Mouse (Mus musculus): ENCODE measurements at regions not wholly inside any gene's neighbourhood (a gene's known extent, or its start where the extent isn't known, plus 50 kb on each side); places are given as distances from the start of the nearest gene placed in this dataset.

DNA sequence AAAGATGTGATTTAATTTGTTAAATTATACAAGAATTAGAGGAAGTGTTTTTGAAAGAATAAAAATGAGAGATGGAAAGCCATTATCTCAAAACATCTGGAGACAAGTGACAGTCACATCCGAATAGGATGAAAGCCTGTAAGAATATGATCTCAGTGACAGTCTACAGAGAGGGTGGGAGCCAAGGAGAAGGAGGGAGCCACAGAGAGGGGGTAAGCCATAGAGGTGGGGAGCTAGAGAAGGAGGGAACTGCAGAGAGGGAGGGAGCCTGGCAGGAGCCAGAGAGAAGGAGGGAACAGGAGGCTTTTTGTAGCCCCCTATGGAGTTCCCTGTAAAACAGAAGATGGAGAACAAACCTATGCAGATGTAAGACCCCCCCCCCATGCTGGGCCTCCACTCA lies 438.4 kb downstream of the Atp23 start:
- DNase-seq (ENCODE audit: low spot score) (no peak), ATAC-seq (ENCODE audit: insufficient read depth, low read depth) (no peak)
- H3K36me3 ChIP-seq (replicated peaks; ENCODE audit: control insufficient read depth, insufficient read depth, low read length): no peaks in the 10 kb centered on the region
- H3K4me2 ChIP-seq (ENCODE audit: low read depth, low read length): no peak overlapping the region
- no peak overlapping the region for H3K9ac ChIP-seq (replicated peaks; ENCODE audit: low read depth, low read length)
- TF ChIP-seq EP300 (IDR thresholded peaks at IDR 0.05; ENCODE audit: low read depth) (no peak), CTCF (IDR thresholded peaks at IDR 0.05; ENCODE audit: low read depth) (no peak)
- H3K9me3 ChIP-seq (replicated peaks; ENCODE audit: control insufficient read depth, low read length): 0 out of 2 replicates have a peak, but pooled peaks cover 3% of the 10 kb centered on the region
- H3K27me3 ChIP-seq (ENCODE audit: control insufficient read depth, insufficient read depth, low read length): no peaks in the 10 kb centered on the region
- no peak overlapping the region for H3K4me3 ChIP-seq (ENCODE audit: low read depth, low read length)
- no peak overlapping the region for H3K27ac ChIP-seq (ENCODE audit: low read depth)
- no peaks in the 10 kb centered on the region for H3K4me1 ChIP-seq (ENCODE audit: control insufficient read depth, insufficient read depth)
- 84% methylated on average over 1 of the region's 1 CpGs for WGBS

DNA sequence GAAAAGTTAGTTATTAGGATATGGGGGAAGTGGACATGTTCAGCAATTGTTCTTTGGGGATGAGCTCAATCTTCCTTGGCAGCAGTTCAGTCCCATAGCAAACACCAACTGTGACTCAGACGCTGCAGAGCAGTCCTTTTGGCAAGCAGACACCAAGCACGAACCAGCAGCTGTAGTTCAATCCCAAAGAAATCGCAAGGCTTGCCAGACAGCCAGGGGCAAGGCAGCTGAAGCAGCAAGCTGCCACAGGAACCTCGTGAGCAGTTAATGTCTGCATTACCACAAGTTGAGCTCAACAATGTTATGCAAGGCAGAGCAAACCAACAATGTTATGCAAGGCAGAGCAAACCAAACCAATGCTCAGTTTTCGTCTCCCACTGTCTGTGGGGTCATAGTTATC lies 442.6 kb downstream of the Atp23 start:
- DNase-seq (ENCODE audit: low spot score) (no peak), ATAC-seq (ENCODE audit: insufficient read depth, low read depth) (no peak)
- no peak overlapping the region for H3K4me2 ChIP-seq (ENCODE audit: low read depth, low read length)
- H3K36me3 ChIP-seq (replicated peaks; ENCODE audit: control insufficient read depth, insufficient read depth, low read length): no peaks in the 10 kb centered on the region
- no peaks in the 10 kb centered on the region for H3K9me3 ChIP-seq (replicated peaks; ENCODE audit: control insufficient read depth, low read length)
- no peaks in the 10 kb centered on the region for H3K27me3 ChIP-seq (ENCODE audit: control insufficient read depth, insufficient read depth, low read length)
- no peak overlapping the region for H3K4me3 ChIP-seq (ENCODE audit: low read depth, low read length)
- H3K27ac ChIP-seq (ENCODE audit: low read depth): no peak overlapping the region
- TF ChIP-seq CTCF (IDR thresholded peaks at IDR 0.05; ENCODE audit: low read depth) (no peak), EP300 (IDR thresholded peaks at IDR 0.05; ENCODE audit: low read depth) (no peak)
- H3K4me1 ChIP-seq (ENCODE audit: control insufficient read depth, insufficient read depth): no peaks in the 10 kb centered on the region
- 66% methylated on average over 5 of the region's 5 CpGs for WGBS
- no peak overlapping the region for H3K9ac ChIP-seq (replicated peaks; ENCODE audit: low read depth, low read length)

DNA sequence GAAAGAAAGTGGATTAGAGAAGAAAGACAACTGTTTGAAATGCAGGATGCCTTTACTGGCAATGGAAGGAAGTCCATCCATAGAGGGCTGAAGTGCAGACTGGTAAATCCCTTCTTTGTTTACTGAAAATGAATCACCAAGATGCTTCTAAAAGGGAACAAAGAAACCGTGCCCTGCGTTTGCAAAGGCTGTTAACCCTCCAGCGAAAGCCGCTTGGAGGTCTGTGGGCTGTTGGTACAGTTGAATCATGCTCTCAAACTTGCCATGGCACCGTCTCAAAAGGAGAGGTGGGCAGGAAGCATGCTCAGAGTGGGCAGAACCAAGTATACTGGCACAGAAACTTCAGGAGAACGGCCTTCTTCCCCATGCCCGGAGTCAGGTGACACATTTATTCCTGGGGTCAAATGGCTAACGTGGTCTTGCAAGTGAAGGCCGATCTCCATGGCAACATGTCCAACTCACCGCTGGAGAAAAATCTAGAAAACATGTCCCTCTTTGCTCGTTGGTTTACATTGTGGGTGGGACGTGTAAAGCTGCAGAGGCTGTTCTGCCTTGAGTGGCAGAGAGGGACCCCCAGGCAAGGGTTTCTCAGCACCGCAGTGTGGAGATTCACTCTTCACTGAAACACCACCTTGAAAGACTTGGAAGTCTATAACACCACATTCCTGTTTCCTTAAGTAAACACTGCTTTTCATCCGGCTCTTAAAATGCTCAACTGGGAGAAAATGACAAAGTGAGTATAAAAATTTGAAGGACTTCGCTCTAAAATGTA lies 448.2 kb downstream of the Atp23 start:
- Histone ChIP-seq H3K4me1 (ENCODE audit: control insufficient read depth, insufficient read depth) (no peaks in the 10 kb centered on the region), H3K36me3 (replicated peaks; ENCODE audit: control insufficient read depth, insufficient read depth, low read length) (no peaks in the 10 kb centered on the region), H3K27ac (ENCODE audit: low read depth) (no peak overlapping the region), H3K27me3 (ENCODE audit: control insufficient read depth, insufficient read depth, low read length) (no peaks in the 10 kb centered on the region), H3K4me2 (ENCODE audit: low read depth, low read length) (no peak overlapping the region), H3K9me3 (replicated peaks; ENCODE audit: control insufficient read depth, low read length) (no peaks in the 10 kb centered on the region), H3K9ac (replicated peaks; ENCODE audit: low read depth, low read length) (no peak overlapping the region), H3K4me3 (ENCODE audit: low read depth, low read length) (no peak overlapping the region)
- 83% methylated on average over 15 of the region's 15 CpGs for WGBS
- ATAC-seq (ENCODE audit: insufficient read depth, low read depth) (no peak), DNase-seq (ENCODE audit: low spot score) (no peak)
- no peak for TF ChIP-seq CTCF (IDR thresholded peaks at IDR 0.05; ENCODE audit: low read depth)
- TF ChIP-seq EP300 (IDR thresholded peaks at IDR 0.05; ENCODE audit: low read depth): no peak

GRCm38 (mm10) chr10:126452057-126452622 lies 449.0 kb downstream of the Atp23 start:
- no peaks in the 10 kb centered on the region for H3K27me3 ChIP-seq (ENCODE audit: control insufficient read depth, insufficient read depth, low read length)
- no peak overlapping the region for H3K27ac ChIP-seq (ENCODE audit: low read depth)
- 68% methylated on average over 10 of the region's 10 CpGs for WGBS
- no peak overlapping the region for H3K4me3 ChIP-seq (ENCODE audit: low read depth, low read length)
- H3K4me2 ChIP-seq (ENCODE audit: low read depth, low read length): no peak overlapping the region
- no peaks in the 10 kb centered on the region for H3K9me3 ChIP-seq (replicated peaks; ENCODE audit: control insufficient read depth, low read length)
- no peak for ATAC-seq (ENCODE audit: insufficient read depth, low read depth)
- TF ChIP-seq CTCF (IDR thresholded peaks at IDR 0.05; ENCODE audit: low read depth) (no peak), EP300 (IDR thresholded peaks at IDR 0.05; ENCODE audit: low read depth) (no peak)
- no peak overlapping the region for H3K9ac ChIP-seq (replicated peaks; ENCODE audit: low read depth, low read length)
- DNase-seq (ENCODE audit: low spot score): no peak
- no peaks in the 10 kb centered on the region for H3K36me3 ChIP-seq (replicated peaks; ENCODE audit: control insufficient read depth, insufficient read depth, low read length)
- no peaks in the 10 kb centered on the region for H3K4me1 ChIP-seq (ENCODE audit: control insufficient read depth, insufficient read depth)

DNA sequence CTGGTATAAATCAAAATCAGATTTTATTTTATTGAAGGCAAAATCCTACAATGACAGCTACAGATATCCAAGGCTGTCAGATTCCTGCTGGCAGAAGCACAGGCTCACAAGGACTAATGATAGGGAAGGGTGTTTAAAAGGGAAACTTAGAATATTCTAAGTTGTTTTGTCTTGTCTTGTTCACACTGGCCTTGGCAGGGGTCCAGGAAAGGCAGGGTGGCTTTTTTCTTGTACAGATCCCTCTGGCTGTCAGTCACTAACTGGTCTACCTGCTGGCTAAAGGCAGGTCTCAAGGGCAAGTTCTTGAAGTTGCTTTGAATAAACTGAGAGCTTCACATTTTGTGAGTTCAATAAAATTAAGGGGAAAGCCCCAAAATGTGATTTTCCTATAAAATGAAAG lies 465.3 kb downstream of the Lrig3 start:
- no peaks in the 10 kb centered on the region for H3K27me3 ChIP-seq (ENCODE audit: control insufficient read depth, insufficient read depth, low read length)
- H3K9ac ChIP-seq (replicated peaks; ENCODE audit: low read depth, low read length): no peak overlapping the region
- H3K4me2 ChIP-seq (ENCODE audit: low read depth, low read length): no peak overlapping the region
- H3K4me3 ChIP-seq (ENCODE audit: low read depth, low read length): no peak overlapping the region
- DNase-seq (ENCODE audit: low spot score) (no peak), ATAC-seq (ENCODE audit: insufficient read depth, low read depth) (no peak)
- no peak overlapping the region for H3K27ac ChIP-seq (ENCODE audit: low read depth)
- no peak for TF ChIP-seq CTCF (IDR thresholded peaks at IDR 0.05; ENCODE audit: low read depth)
- TF ChIP-seq EP300 (IDR thresholded peaks at IDR 0.05; ENCODE audit: low read depth): no peak
- H3K36me3 ChIP-seq (replicated peaks; ENCODE audit: control insufficient read depth, insufficient read depth, low read length): no peaks in the 10 kb centered on the region
- no peaks in the 10 kb centered on the region for H3K9me3 ChIP-seq (replicated peaks; ENCODE audit: control insufficient read depth, low read length)
- no peaks in the 10 kb centered on the region for H3K4me1 ChIP-seq (ENCODE audit: control insufficient read depth, insufficient read depth)

DNA sequence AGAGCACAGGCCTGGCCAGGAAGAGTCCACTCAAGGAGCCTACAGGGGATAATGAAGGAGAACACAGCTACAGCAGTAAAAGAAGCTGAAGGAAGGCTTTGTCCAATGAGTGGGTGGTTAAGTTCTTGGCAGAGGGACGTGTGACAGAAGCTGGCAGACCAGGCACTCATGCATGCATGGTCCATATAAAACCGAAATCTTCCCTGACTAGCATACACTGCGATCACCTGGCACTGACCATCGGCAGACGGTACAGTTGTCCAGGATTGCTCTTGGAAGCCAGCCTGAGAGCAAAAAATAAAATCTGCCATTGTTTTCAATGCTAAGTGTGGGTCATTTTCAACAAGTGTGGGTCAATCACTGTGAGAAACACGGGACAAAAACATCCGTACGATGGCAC lies 464.4 kb downstream of the Lrig3 start:
- TF ChIP-seq EP300 (IDR thresholded peaks at IDR 0.05; ENCODE audit: low read depth) (no peak), CTCF (IDR thresholded peaks at IDR 0.05; ENCODE audit: low read depth) (no peak)
- H3K9me3 ChIP-seq (replicated peaks; ENCODE audit: control insufficient read depth, low read length): no peaks in the 10 kb centered on the region
- WGBS: 81% methylated on average over 8 of the region's 8 CpGs
- ATAC-seq (ENCODE audit: insufficient read depth, low read depth) (no peak), DNase-seq (ENCODE audit: low spot score) (no peak)
- no peak overlapping the region for H3K9ac ChIP-seq (replicated peaks; ENCODE audit: low read depth, low read length)
- no peak overlapping the region for H3K4me2 ChIP-seq (ENCODE audit: low read depth, low read length)
- H3K4me3 ChIP-seq (ENCODE audit: low read depth, low read length): no peak overlapping the region
- H3K36me3 ChIP-seq (replicated peaks; ENCODE audit: control insufficient read depth, insufficient read depth, low read length): no peaks in the 10 kb centered on the region
- no peak overlapping the region for H3K27ac ChIP-seq (ENCODE audit: low read depth)
- H3K4me1 ChIP-seq (ENCODE audit: control insufficient read depth, insufficient read depth): no peaks in the 10 kb centered on the region
- H3K27me3 ChIP-seq (ENCODE audit: control insufficient read depth, insufficient read depth, low read length): no peaks in the 10 kb centered on the region

All from heart, postnatal 0 days (tissue).